Mouse (Mus musculus) intestine, postnatal 0 days (tissue): Measurements from ENCODE around the gene Ccin. TPM values are rescaled to one million over a fixed set of nuclear protein-coding genes. Genes with fewer than 3 reads are reported as not detected.
A peak's percentile ranks its signal among the peaks of the same experiment; 100 is the strongest.

Experiments
- ATAC-seq: fragments of 200-750 bp; cut with Nextera tagmentation; 2 replicates; pipeline ENCODE4 v1.8.0; 2017; ENCODE audit warnings: mild to moderate bottlenecking, moderate TSS enrichment, moderate library complexity
- H3K27ac ChIP-seq: fragments of 300-500 bp; sonication (generic); 2 replicates; pipeline ENCODE4 v1.5.1; 2014; ENCODE audit warnings: mild to moderate bottlenecking, low read depth, low read length, moderate library complexity
- H3K27me3 ChIP-seq: fragments of 300-500 bp; sonication (generic); replicated peaks from 2 replicates; pipeline ENCODE4 v1.6.1; 2014; ENCODE audit warnings: low read length, mixed read lengths; ENCODE audit not compliant: control insufficient read depth, insufficient read depth
- H3K36me3 ChIP-seq: fragments of 300-500 bp; sonication (generic); 2 replicates; pipeline ENCODE4 v1.6.1; 2014; ENCODE audit warnings: mild to moderate bottlenecking, moderate library complexity; ENCODE audit not compliant: control insufficient read depth, insufficient read depth
- H3K4me1 ChIP-seq: fragments of 300-500 bp; sonication (generic); replicated peaks from 2 replicates; pipeline ENCODE4 v1.6.1; 2014; ENCODE audit warnings: antibody characterized with exemption, low read length, mixed read lengths; ENCODE audit not compliant: control insufficient read depth, insufficient read depth
- H3K4me2 ChIP-seq: fragments of 300-500 bp; sonication (generic); replicated peaks from 2 replicates; pipeline ENCODE4 v1.6.1; 2014; ENCODE audit warnings: low read depth, mild to moderate bottlenecking, moderate library complexity
- H3K4me3 ChIP-seq: fragments of 300-500 bp; sonication (generic); 2 replicates; pipeline ENCODE4 v1.5.1; 2014; ENCODE audit warnings: low read depth, low read length
- H3K9ac ChIP-seq: fragments of 300-500 bp; sonication (generic); 2 replicates; pipeline ENCODE4 v1.6.1; 2014; ENCODE audit warnings: mild to moderate bottlenecking, low read depth, low read length
- H3K9me3 ChIP-seq: fragments of 300-500 bp; sonication (generic); 2 replicates; pipeline ENCODE4 v1.6.1; 2016; ENCODE audit warnings: mixed run types; ENCODE audit not compliant: control insufficient read depth
- CTCF ChIP-seq: sonication (generic); IDR thresholded peaks from 2 replicates; pipeline ENCODE4 v1.5.1; 2016; ENCODE audit warnings: low read depth, mild to moderate bottlenecking, control low read depth, antibody characterized with exemption, moderate library complexity
- WGBS: fragments of 180-500 bp; shearing (Covaris S2); extraction: QIAGEN DNeasy Blood & Tissue Kit; methylation state at CpG from one replicate; pipeline ENCODE4 v1.1.7; 2014; 5-methylcytosine and 5-hydroxymethylcytosine counted together
- polyA plus RNA-seq: library from polyadenylated mRNA; unstranded; fragments of >200 nt; fragmentation: Nextera tagmentation; extraction: Ambion mirVana; gene quantifications from 2 replicates; pipeline ENCODE4 v1.2.1, GENCODE M21; 2015

Ccin gene
- polyA plus RNA-seq, 1 experiment from 2014 or later: not detected

DNA sequence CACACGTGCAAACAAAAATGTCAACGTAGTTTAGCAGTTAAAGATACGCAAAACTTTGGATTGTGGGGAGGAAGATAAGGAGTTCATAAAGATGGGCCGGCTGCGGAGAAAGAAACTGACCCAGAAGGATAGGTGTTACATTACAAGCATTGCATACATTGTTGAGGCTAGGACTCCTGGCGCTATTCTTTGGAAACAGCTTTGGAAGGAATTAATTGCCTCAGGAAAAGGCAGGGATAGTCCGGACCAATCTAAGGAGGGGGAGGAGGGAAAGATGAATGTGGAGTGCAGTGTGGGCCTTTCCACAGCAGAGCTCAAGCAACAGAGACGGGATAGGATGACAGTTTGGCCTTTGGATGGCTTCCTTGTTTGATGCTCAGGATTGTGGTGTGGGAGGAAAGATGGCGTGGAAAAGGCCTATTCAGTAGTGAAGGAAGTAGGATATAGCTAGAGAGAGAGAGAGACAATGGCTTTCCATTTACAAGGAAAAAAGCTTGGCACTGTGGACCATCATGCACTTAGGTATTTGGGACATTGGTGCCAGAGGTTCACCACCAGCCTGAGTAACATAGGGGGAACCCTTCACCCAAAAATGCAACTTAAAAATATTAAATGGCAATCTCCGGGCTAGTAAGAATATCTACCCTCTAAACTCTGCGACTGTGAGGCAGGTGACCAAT, 30.2 kb downstream of the Ccin start:
- no peak for TF ChIP-seq CTCF
- no peaks in the 10 kb centered on the region for H3K27me3 ChIP-seq
- H3K27ac ChIP-seq: no peak overlapping the region
- WGBS: 17% methylated on average over 11 of the region's 11 CpGs
- peaks cover 11% of the 10 kb centered on the region; the same call in 1 of the 2 replicates for H3K4me1 ChIP-seq
- peak overlapping the region; percentile 95 for H3K9ac ChIP-seq
- no peak for ATAC-seq
- H3K36me3 ChIP-seq: no peaks in the 10 kb centered on the region
- no peaks in the 10 kb centered on the region for H3K9me3 ChIP-seq
- H3K4me3 ChIP-seq: peak overlapping the region; percentile 95
- peak overlapping the region; percentile 72 for H3K4me2 ChIP-seq

DNA sequence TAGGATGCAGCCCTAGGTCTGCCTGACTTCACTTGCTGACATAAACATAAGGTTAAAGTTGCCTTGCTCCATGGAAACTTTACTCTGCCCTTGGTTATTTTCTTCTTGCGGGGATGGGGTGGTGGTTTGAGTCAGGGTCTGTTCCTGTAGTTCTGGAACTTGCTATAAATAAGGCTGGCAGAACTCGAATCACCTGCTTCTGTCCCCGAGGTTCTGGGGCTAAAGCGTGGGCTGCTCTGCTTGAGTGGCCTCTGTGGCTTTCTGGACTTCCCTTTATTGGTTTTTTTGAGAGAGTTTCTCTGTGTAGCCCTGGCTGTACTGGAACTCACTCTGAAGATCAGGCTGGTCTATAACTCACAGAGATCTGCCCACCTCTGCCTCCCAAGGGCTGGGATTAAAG, 32.8 kb downstream of the Ccin start:
- Histone ChIP-seq H3K4me1 (peaks cover 11% of the 10 kb centered on the region; the same call in 1 of the 2 replicates), H3K4me2 (peak overlapping the region; percentile 33), H3K4me3 (no peak overlapping the region), H3K9me3 (no peaks in the 10 kb centered on the region), H3K27ac (peak overlapping the region; percentile 41; the same call in 1 of the 2 replicates), H3K27me3 (no peaks in the 10 kb centered on the region), H3K9ac (no peak overlapping the region), H3K36me3 (peaks cover 22% of the 10 kb centered on the region)
- no peak for TF ChIP-seq CTCF
- ATAC-seq: no peak
- WGBS: 87% methylated on average over 4 of the region's 4 CpGs

DNA sequence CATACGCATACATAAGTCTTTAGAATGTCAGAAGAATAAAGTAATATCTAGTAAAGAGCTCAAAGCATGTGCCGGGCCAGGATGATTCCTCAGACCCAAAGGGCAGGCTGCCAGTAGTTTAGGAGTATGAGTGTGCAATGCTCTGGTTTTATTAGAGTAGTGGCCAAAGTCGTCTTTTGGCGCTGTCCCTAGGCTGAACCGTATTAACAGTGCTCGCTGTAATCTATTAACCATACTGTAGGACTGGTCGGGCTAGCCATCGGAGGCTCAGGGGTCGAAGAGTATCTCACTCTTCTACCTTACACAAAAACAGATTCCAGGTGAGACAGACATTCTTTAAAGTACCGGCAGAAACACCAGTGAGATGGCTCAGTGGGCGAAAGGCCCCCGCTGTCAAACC, 33.5 kb downstream of the Ccin start:
- TF ChIP-seq CTCF: no peak

DNA sequence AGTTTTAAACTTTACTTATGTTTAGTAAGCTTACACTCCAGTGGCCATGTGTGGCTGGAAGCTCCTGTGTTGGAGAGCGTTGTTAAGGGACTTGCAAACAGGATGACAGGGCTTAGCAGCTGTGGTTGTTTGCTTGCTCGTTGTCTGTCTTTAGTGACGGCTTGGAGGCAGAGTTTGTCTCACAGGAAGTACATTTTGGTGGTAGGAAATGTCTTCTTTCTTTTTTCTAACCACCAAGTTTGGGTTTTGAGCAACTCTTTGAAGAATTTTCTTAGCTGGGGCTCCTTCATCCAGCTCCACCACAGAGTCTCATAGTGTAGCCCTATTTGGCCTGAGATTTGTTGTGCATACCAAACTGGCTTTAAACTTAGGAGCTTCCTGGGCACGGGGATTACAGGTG, 39.0 kb downstream of the Ccin start:
- Histone ChIP-seq H3K4me2 (no peak overlapping the region), H3K9me3 (no peaks in the 10 kb centered on the region), H3K36me3 (peaks cover 83% of the 10 kb centered on the region), H3K27ac (no peak overlapping the region), H3K27me3 (no peaks in the 10 kb centered on the region), H3K4me3 (no peak overlapping the region), H3K9ac (no peak overlapping the region), H3K4me1 (0 out of 2 replicates have a peak, but pooled peaks cover 3% of the 10 kb centered on the region)
- no peak for ATAC-seq
- 77% methylated on average over 4 of the region's 4 CpGs for WGBS
- no peak for TF ChIP-seq CTCF

More for the DNA sequence above, 33.5 kb downstream of the Ccin start:
- peaks cover 11% of the 10 kb centered on the region; the same call in 1 of the 2 replicates for H3K4me1 ChIP-seq
- H3K27ac ChIP-seq: no peak overlapping the region
- WGBS: 53% methylated on average over 12 of the region's 12 CpGs
- peak overlapping the region; percentile 33 for H3K4me2 ChIP-seq
- no peak overlapping the region for H3K4me3 ChIP-seq
- H3K36me3 ChIP-seq: peaks cover 29% of the 10 kb centered on the region
- no peak overlapping the region for H3K9ac ChIP-seq
- H3K27me3 ChIP-seq: no peaks in the 10 kb centered on the region
- H3K9me3 ChIP-seq: no peaks in the 10 kb centered on the region
- no peak for ATAC-seq

DNA sequence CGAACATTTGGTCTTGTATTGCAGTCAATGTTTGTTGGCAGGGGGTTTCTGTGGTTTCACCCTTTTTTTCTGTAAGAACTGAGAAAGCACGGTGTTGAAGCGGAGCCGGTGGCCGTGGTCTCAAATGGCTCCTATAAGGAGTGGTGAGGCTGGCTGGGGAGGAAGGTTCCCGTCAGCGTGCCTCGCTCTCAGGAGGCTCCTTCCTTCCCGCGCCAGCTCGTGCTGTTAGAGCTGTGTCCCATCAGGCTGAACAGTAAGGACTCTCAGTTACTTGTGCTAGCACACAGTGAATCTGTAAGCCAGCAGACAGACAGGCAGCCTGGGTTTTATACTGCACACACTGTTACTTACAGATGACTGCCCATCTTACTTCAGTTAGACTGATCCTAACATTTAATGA, 39.5 kb downstream of the Ccin start:
- 92% methylated on average over 11 of the region's 11 CpGs for WGBS

DNA sequence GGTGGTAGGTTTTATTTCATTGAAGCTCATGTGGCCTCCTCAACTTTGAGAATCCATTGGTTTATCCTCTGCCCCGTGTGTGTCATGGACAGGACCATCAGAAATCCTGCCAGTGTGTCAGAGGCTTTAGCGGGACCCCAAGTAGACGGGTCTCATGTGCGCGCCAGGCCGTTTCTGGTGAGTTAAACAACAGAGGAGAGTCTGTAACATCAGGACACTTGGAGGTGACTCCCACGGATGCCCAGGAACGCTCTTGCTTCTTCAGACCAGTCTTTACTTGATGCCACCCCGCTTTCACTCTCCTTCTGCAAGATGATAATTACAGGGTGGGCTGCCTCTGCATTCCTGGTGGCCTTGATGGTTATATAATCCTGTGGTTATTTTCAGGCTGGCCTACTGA, 40.4 kb downstream of the Ccin start:
- TF ChIP-seq CTCF: no peak
- 97% methylated on average over 9 of the region's 9 CpGs for WGBS
- Histone ChIP-seq H3K27me3 (no peaks in the 10 kb centered on the region), H3K4me1 (no peaks in the 10 kb centered on the region), H3K27ac (no peak overlapping the region), H3K36me3 (peaks cover 92% of the 10 kb centered on the region), H3K9me3 (no peaks in the 10 kb centered on the region), H3K4me3 (no peak overlapping the region), H3K4me2 (no peak overlapping the region), H3K9ac (no peak overlapping the region)
- ATAC-seq: no peak

More for the DNA sequence above, 39.5 kb downstream of the Ccin start:
- Histone ChIP-seq H3K27me3 (no peaks in the 10 kb centered on the region), H3K9me3 (no peaks in the 10 kb centered on the region), H3K27ac (no peak overlapping the region), H3K36me3 (peaks cover 88% of the 10 kb centered on the region), H3K9ac (no peak overlapping the region), H3K4me2 (no peak overlapping the region), H3K4me1 (no peaks in the 10 kb centered on the region), H3K4me3 (no peak overlapping the region)
- TF ChIP-seq CTCF: no peak
- no peak for ATAC-seq
